Mouse (Mus musculus): Measurements from ENCODE around the gene Heatr9. TPM values are rescaled to one million over a fixed set of nuclear protein-coding genes. Genes with fewer than 3 reads are reported as not detected.

The Heatr9 gene
- polyA plus RNA-seq, 1 experiment: 0.03 TPM

- no peak for DNase-seq
Observed at GRCm38 (mm10) chr11:83533192-83533591, 11.2 kb upstream of the Heatr9 start.

GRCm38 (mm10) chr11:83530360-83530759 is 8.4 kb upstream of the Heatr9 start, which contains the start of gene Ccl5:
TSS of gene Ccl5 (minus strand) at chr11:83530518.
- Histone ChIP-seq H3K4me3 (ENCODE audit: insufficient read depth, low read depth, low read length) (no peak within 1 kb of the TSS), H3K4me1 (ENCODE audit: control insufficient read depth, insufficient read depth, low read length) (0 out of 2 replicates have a peak, but pooled peaks cover 3% of the 10 kb centered on the region), H3K27me3 (replicated peaks; ENCODE audit: control insufficient read depth, insufficient read depth, low read length) (no peaks in the 10 kb centered on the region), H3K27ac (ENCODE audit: insufficient read depth, low read depth, low read length) (no peak within 1 kb of the TSS), H3K36me3 (ENCODE audit: control insufficient read depth, insufficient read depth, low read length) (no peaks in the 10 kb centered on the region)
- WGBS: 87% methylated on average over 5 of the region's 5 CpGs
- DNase-seq: no peak
- TF ChIP-seq CTCF (conservative IDR thresholded peaks at IDR 0.05; ENCODE audit: insufficient read depth, insufficient read length, low read depth, low read length): no peak
- TF ChIP-seq POLR2A (IDR thresholded peaks at IDR 0.05; ENCODE audit: low read depth, low read length): no peak

More at GRCm38 (mm10) chr11:83533192-83533591, 11.2 kb upstream of the Heatr9 start:
- Histone ChIP-seq H3K27ac (ENCODE audit: insufficient read depth, low read depth, low read length) (no peak overlapping the region), H3K36me3 (ENCODE audit: control insufficient read depth, insufficient read depth, low read length) (no peaks in the 10 kb centered on the region), H3K27me3 (replicated peaks; ENCODE audit: control insufficient read depth, insufficient read depth, low read length) (no peaks in the 10 kb centered on the region), H3K4me1 (ENCODE audit: control insufficient read depth, insufficient read depth, low read length) (0 out of 2 replicates have a peak, but pooled peaks cover 3% of the 10 kb centered on the region), H3K4me3 (ENCODE audit: insufficient read depth, low read depth, low read length) (no peak overlapping the region)
- 88% methylated on average over 1 of the region's 1 CpGs for WGBS
- TF ChIP-seq CTCF (conservative IDR thresholded peaks at IDR 0.05; ENCODE audit: insufficient read depth, insufficient read length, low read depth, low read length): no peak
- no peak for TF ChIP-seq POLR2A (IDR thresholded peaks at IDR 0.05; ENCODE audit: low read depth, low read length)

- Histone ChIP-seq H3K36me3 (ENCODE audit: control insufficient read depth, insufficient read depth, low read length) (no peaks in the 10 kb centered on the region), H3K27ac (ENCODE audit: insufficient read depth, low read depth, low read length) (no peak overlapping the region), H3K4me3 (ENCODE audit: insufficient read depth, low read depth, low read length) (no peak overlapping the region), H3K4me1 (ENCODE audit: control insufficient read depth, insufficient read depth, low read length) (no peaks in the 10 kb centered on the region), H3K27me3 (replicated peaks; ENCODE audit: control insufficient read depth, insufficient read depth, low read length) (no peaks in the 10 kb centered on the region)
- TF ChIP-seq POLR2A (IDR thresholded peaks at IDR 0.05; ENCODE audit: low read depth, low read length): no peak
- no peak for TF ChIP-seq CTCF (conservative IDR thresholded peaks at IDR 0.05; ENCODE audit: insufficient read depth, insufficient read length, low read depth, low read length)
- DNase-seq: no peak
- WGBS: 81% methylated on average over 12 of the region's 12 CpGs
Observed at GRCm38 (mm10) chr11:83529024-83529423, 7.0 kb upstream of the Heatr9 start.

- DNase-seq: no peak
- Histone ChIP-seq H3K4me1 (ENCODE audit: control insufficient read depth, insufficient read depth, low read length) (no peaks in the 10 kb centered on the region), H3K27ac (ENCODE audit: insufficient read depth, low read depth, low read length) (no peak overlapping the region), H3K27me3 (replicated peaks; ENCODE audit: control insufficient read depth, insufficient read depth, low read length) (no peaks in the 10 kb centered on the region), H3K36me3 (ENCODE audit: control insufficient read depth, insufficient read depth, low read length) (no peaks in the 10 kb centered on the region), H3K4me3 (ENCODE audit: insufficient read depth, low read depth, low read length) (no peak overlapping the region)
- TF ChIP-seq CTCF (conservative IDR thresholded peaks at IDR 0.05; ENCODE audit: insufficient read depth, insufficient read length, low read depth, low read length) (no peak), POLR2A (IDR thresholded peaks at IDR 0.05; ENCODE audit: low read depth, low read length) (no peak)
- WGBS: 85% methylated on average over 6 of the region's 6 CpGs
Observed at GRCm38 (mm10) chr11:83518371-83518770, 3.6 kb downstream of the Heatr9 start.

GRCm38 (mm10) chr11:83517153-83517552 is 4.8 kb downstream of the Heatr9 start:
- DNase-seq: no peak
- no peaks in the 10 kb centered on the region for H3K36me3 ChIP-seq (ENCODE audit: control insufficient read depth, insufficient read depth, low read length)
- no peaks in the 10 kb centered on the region for H3K4me1 ChIP-seq (ENCODE audit: control insufficient read depth, insufficient read depth, low read length)
- no peak overlapping the region for H3K4me3 ChIP-seq (ENCODE audit: insufficient read depth, low read depth, low read length)
- no peak overlapping the region for H3K27ac ChIP-seq (ENCODE audit: insufficient read depth, low read depth, low read length)
- no peaks in the 10 kb centered on the region for H3K27me3 ChIP-seq (replicated peaks; ENCODE audit: control insufficient read depth, insufficient read depth, low read length)
- no peak for TF ChIP-seq POLR2A (IDR thresholded peaks at IDR 0.05; ENCODE audit: low read depth, low read length)
- TF ChIP-seq CTCF (conservative IDR thresholded peaks at IDR 0.05; ENCODE audit: insufficient read depth, insufficient read length, low read depth, low read length): no peak

GRCm38 (mm10) chr11:83509521-83509920 is 12.5 kb downstream of the Heatr9 start:
- no peaks in the 10 kb centered on the region for H3K4me1 ChIP-seq (ENCODE audit: control insufficient read depth, insufficient read depth, low read length)
- no peaks in the 10 kb centered on the region for H3K27me3 ChIP-seq (replicated peaks; ENCODE audit: control insufficient read depth, insufficient read depth, low read length)
- TF ChIP-seq POLR2A (IDR thresholded peaks at IDR 0.05; ENCODE audit: low read depth, low read length) (no peak), CTCF (conservative IDR thresholded peaks at IDR 0.05; ENCODE audit: insufficient read depth, insufficient read length, low read depth, low read length) (no peak)
- H3K4me3 ChIP-seq (ENCODE audit: insufficient read depth, low read depth, low read length): no peak overlapping the region
- H3K27ac ChIP-seq (ENCODE audit: insufficient read depth, low read depth, low read length): no peak overlapping the region
- DNase-seq: no peak
- no peaks in the 10 kb centered on the region for H3K36me3 ChIP-seq (ENCODE audit: control insufficient read depth, insufficient read depth, low read length)

GRCm38 (mm10) chr11:83504308-83504707 is 17.7 kb downstream of the Heatr9 start:
- DNase-seq: no peak
- Histone ChIP-seq H3K4me1 (ENCODE audit: control insufficient read depth, insufficient read depth, low read length) (no peaks in the 10 kb centered on the region), H3K27ac (ENCODE audit: insufficient read depth, low read depth, low read length) (no peak overlapping the region), H3K36me3 (ENCODE audit: control insufficient read depth, insufficient read depth, low read length) (peaks cover 11% of the 10 kb centered on the region; the same call in 1 of the 2 replicates), H3K27me3 (replicated peaks; ENCODE audit: control insufficient read depth, insufficient read depth, low read length) (no peaks in the 10 kb centered on the region), H3K4me3 (ENCODE audit: insufficient read depth, low read depth, low read length) (no peak overlapping the region)
- TF ChIP-seq CTCF (conservative IDR thresholded peaks at IDR 0.05; ENCODE audit: insufficient read depth, insufficient read length, low read depth, low read length): no peak
- no peak for TF ChIP-seq POLR2A (IDR thresholded peaks at IDR 0.05; ENCODE audit: low read depth, low read length)
- 84% methylated on average over 5 of the region's 5 CpGs for WGBS
